8 mouse cellular contexts compared by ENCODE assay signal in the genomic region with DNA sequence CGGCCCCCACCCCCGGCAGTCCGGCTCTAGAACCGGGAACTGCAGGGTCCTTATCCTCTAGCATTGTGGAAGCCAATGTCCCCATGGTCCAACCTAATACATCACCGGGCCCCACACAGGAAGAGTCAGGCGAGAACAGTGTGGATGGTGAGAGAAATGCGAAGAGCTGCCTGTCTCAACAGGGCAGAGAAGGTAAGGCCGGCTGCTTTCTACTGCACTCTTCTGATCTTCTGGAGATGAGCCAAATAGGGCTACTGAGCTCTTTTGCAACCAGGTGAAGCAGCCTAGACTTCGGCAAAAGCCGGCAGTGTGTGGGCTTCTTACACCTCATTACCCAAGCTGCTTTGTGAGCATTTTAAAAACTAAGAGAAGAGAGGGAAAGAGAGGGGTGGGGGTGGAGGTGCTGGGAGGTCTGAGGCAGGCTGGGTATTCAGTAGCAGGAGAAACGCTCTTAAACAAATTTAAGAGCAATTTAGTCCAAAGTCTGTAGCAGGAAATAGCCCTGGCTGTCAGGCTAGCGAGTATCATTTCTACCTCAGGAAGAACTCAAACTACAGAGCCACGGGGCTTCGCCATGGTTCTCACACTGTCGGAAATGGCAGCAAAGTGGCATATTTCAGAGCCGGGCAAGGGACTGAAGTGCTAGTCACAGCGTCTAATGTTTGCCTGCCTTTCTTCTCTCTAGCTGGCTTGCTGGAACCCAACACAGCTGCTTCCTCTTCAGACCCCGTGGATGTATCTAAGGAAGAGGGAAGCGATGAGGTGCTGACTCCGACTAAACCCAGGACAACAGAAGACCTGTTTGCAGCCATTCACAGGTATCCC. TPM values are rescaled to one million over a fixed set of nuclear protein-coding genes. Genes with fewer than 3 reads are reported as not detected.
DNase-seq lines count a peak whose midpoint lies in the region; ATAC-seq lines count a peak whose summit lies in the region.
"Had no signal": no experiment of that assay in that cellular context is flagged by ENCODE, and none has a peak within 500 bp of the region (broad histone marks: within the 10 kb centered on the region; RNA-seq: fewer than 3 reads in every experiment).

No protein-coding gene starts in this region.

- ATAC-seq in midbrain, embryonic 12.5 days (ENCODE audit: low FRiP score, low read depth), result peak; percentile 46; the same call in 1 of the 2 replicates
- no peak; the same call in 1 of the 2 replicates for ATAC-seq in midbrain, embryonic 14.5 days (ENCODE audit: low FRiP score, low TSS enrichment)
- ATAC-seq in hindbrain, embryonic 13.5 days (ENCODE audit: low FRiP score), result peak; percentile 14; the same call in 1 of the 2 replicates
- ATAC-seq in neural tube, embryonic 15.5 days (ENCODE audit: low FRiP score), result peak; percentile 42

- H3K36me3 ChIP-seq in midbrain, embryonic 12.5 days, result peaks cover 39% of the 10 kb centered on the region
- H3K36me3 ChIP-seq in midbrain, embryonic 14.5 days (ENCODE audit: control insufficient read depth, insufficient read depth, low read length), result peaks cover 50% of the 10 kb centered on the region
- peaks cover 40% of the 10 kb centered on the region for H3K36me3 ChIP-seq in hindbrain, embryonic 13.5 days
- peaks cover 36% of the 10 kb centered on the region for H3K36me3 ChIP-seq in neural tube, embryonic 15.5 days
- H3K36me3 ChIP-seq: liver, embryonic 15.5 days had no signal

- H3K27ac ChIP-seq in midbrain, embryonic 12.5 days (replicated peaks), result no peak overlapping the region; the same call in 1 of the 2 replicates
- no peak overlapping the region for H3K27ac ChIP-seq in midbrain, embryonic 14.5 days (replicated peaks; ENCODE audit: low read depth, low read length)
- H3K27ac ChIP-seq in hindbrain, embryonic 13.5 days, result peak overlapping the region; percentile 71
- H3K27ac ChIP-seq in neural tube, embryonic 15.5 days (replicated peaks), result peak overlapping the region; percentile 65
- H3K27ac ChIP-seq: liver, embryonic 15.5 days had no signal

- no peaks in the 10 kb centered on the region for H3K9me3 ChIP-seq in midbrain, embryonic 12.5 days
- no peaks in the 10 kb centered on the region for H3K9me3 ChIP-seq in midbrain, embryonic 14.5 days (ENCODE audit: control insufficient read depth, low read length)
- H3K9me3 ChIP-seq in hindbrain, embryonic 13.5 days, result no peaks in the 10 kb centered on the region
- no peaks in the 10 kb centered on the region for H3K9me3 ChIP-seq in neural tube, embryonic 15.5 days (replicated peaks)
- H3K9me3 ChIP-seq: liver, embryonic 15.5 days had no signal

- 79% methylated on average over 20 of the region's 20 CpGs for WGBS in midbrain, embryonic 12.5 days
- WGBS in midbrain, embryonic 14.5 days, result 82% methylated on average over 20 of the region's 20 CpGs
- WGBS in hindbrain, embryonic 13.5 days, result 72% methylated on average over 20 of the region's 20 CpGs
- 64% methylated on average over 20 of the region's 20 CpGs for WGBS in neural tube, embryonic 15.5 days

- H3K4me3 ChIP-seq in midbrain, embryonic 12.5 days, result no peak overlapping the region
- H3K4me3 ChIP-seq in midbrain, embryonic 14.5 days (replicated peaks; ENCODE audit: low read depth, low read length), result no peak overlapping the region
- H3K4me3 ChIP-seq in hindbrain, embryonic 13.5 days, result no peak overlapping the region
- no peak overlapping the region for H3K4me3 ChIP-seq in neural tube, embryonic 15.5 days (replicated peaks)
- H3K4me3 ChIP-seq: liver, embryonic 15.5 days had no signal

- no peaks in the 10 kb centered on the region for H3K27me3 ChIP-seq in midbrain, embryonic 12.5 days
- H3K27me3 ChIP-seq in midbrain, embryonic 14.5 days (ENCODE audit: control insufficient read depth, insufficient read depth, low read length), result no peaks in the 10 kb centered on the region
- H3K27me3 ChIP-seq in hindbrain, embryonic 13.5 days, result no peaks in the 10 kb centered on the region
- H3K27me3 ChIP-seq in neural tube, embryonic 15.5 days (replicated peaks), result no peaks in the 10 kb centered on the region
- H3K27me3 ChIP-seq: liver, embryonic 15.5 days had no signal

- DNase-seq in midbrain, embryonic 14.5 days, result no peak
- DNase-seq in cerebellum, postnatal 10 days, result peak; percentile 27 to 40
- DNase-seq in Muller cell, postnatal 12 days (ENCODE audit: inconsistent ontology term), result no peak
- no peak for DNase-seq in embryo, embryonic 9.5 days (ENCODE audit: extremely low spot score)

- H3K9ac ChIP-seq in midbrain, embryonic 12.5 days (replicated peaks), result no peak overlapping the region
- no peak overlapping the region for H3K9ac ChIP-seq in midbrain, embryonic 14.5 days (replicated peaks; ENCODE audit: low read length)
- no peak overlapping the region for H3K9ac ChIP-seq in hindbrain, embryonic 13.5 days
- H3K9ac ChIP-seq in neural tube, embryonic 15.5 days (replicated peaks), result no peak overlapping the region
- H3K9ac ChIP-seq: liver, embryonic 15.5 days had no signal

- no peak overlapping the region for H3K4me2 ChIP-seq in midbrain, embryonic 12.5 days (replicated peaks)
- H3K4me2 ChIP-seq in midbrain, embryonic 14.5 days (ENCODE audit: low read length), result no peak overlapping the region
- H3K4me2 ChIP-seq in hindbrain, embryonic 13.5 days, result no peak overlapping the region
- no peak overlapping the region for H3K4me2 ChIP-seq in neural tube, embryonic 15.5 days
- H3K4me2 ChIP-seq: liver, embryonic 15.5 days had no signal

- peaks cover 20% of the 10 kb centered on the region for H3K4me1 ChIP-seq in midbrain, embryonic 12.5 days
- H3K4me1 ChIP-seq in midbrain, embryonic 14.5 days (ENCODE audit: control insufficient read depth, insufficient read depth, low read length), result no peaks in the 10 kb centered on the region
- peaks cover 33% of the 10 kb centered on the region for H3K4me1 ChIP-seq in hindbrain, embryonic 13.5 days (replicated peaks)
- H3K4me1 ChIP-seq in neural tube, embryonic 15.5 days, result peaks cover 37% of the 10 kb centered on the region
- H3K4me1 ChIP-seq: liver, embryonic 15.5 days had no signal

RNA-seq across cellular contexts. Expression of a gene that starts 18.8 kb away (rescaled TPM):
- polyA plus RNA-seq in midbrain, embryonic 12.5 days (2016; fragmentation: Nextera tagmentation; extraction: Ambion mirVana), result 9.8 and 10.4 TPM in 2 replicates
- polyA plus RNA-seq in midbrain, embryonic 14.5 days (2014; fragmentation: Nextera tagmentation; extraction: Ambion mirVana), result 8.2 and 9.4 TPM in 2 replicates
- 12.3 and 12.8 TPM in 2 replicates for polyA plus RNA-seq in hindbrain, embryonic 13.5 days (2015; fragmentation: Nextera tagmentation; extraction: Ambion mirVana)
- polyA plus RNA-seq in neural tube, embryonic 15.5 days (2015; fragmentation: Nextera tagmentation; extraction: Ambion mirVana), result 15.5 and 18.3 TPM in 2 replicates

Comparison
In these comparisons a context has a peak if more than half of its experiments do, and no peak if none do; other contexts are left out.
1. H3K27ac ChIP-seq: peak in hindbrain, embryonic 13.5 days (single experiment) and neural tube, embryonic 15.5 days (single experiment); none in midbrain, embryonic 12.5 days (single experiment) and midbrain, embryonic 14.5 days (single experiment).
2. DNase-seq: peak in cerebellum, postnatal 10 days (2 of 2); none in midbrain, embryonic 14.5 days (single experiment), Muller cell, postnatal 12 days (single experiment) and embryo, embryonic 9.5 days (single experiment).